Mouse (Mus musculus) heart, postnatal 36 days (tissue): Measurements from ENCODE around the gene Btaf1. TPM values are rescaled to one million over a fixed set of nuclear protein-coding genes. Genes with fewer than 3 reads are reported as not detected.
"Not testable (repeated sequence)": the region's sequence is repeated elsewhere in the genome, so short reads cannot be mapped to it uniquely, and the experiment has no call there.

Source experiments
- DNase-seq, 2 experiments: peaks; one replicate each; pipeline ENCODE4 v3.0.0; 2021 to 2022
- intact Hi-C: fragments of 180-260 bp; cut with DNase I; formaldehyde crosslinking; loops from one replicate; pipeline ENCODE4 v1.15.1; 2025
- total RNA-seq, 2 experiments: library from RNA; stranded (reverse); gene quantifications; 2 replicates each; pipeline ENCODE4 v1.2.3; 2021

The Btaf1 gene
- total RNA-seq, 2 experiments from 2014 or later: 10.3 to 10.9 TPM

DNA sequence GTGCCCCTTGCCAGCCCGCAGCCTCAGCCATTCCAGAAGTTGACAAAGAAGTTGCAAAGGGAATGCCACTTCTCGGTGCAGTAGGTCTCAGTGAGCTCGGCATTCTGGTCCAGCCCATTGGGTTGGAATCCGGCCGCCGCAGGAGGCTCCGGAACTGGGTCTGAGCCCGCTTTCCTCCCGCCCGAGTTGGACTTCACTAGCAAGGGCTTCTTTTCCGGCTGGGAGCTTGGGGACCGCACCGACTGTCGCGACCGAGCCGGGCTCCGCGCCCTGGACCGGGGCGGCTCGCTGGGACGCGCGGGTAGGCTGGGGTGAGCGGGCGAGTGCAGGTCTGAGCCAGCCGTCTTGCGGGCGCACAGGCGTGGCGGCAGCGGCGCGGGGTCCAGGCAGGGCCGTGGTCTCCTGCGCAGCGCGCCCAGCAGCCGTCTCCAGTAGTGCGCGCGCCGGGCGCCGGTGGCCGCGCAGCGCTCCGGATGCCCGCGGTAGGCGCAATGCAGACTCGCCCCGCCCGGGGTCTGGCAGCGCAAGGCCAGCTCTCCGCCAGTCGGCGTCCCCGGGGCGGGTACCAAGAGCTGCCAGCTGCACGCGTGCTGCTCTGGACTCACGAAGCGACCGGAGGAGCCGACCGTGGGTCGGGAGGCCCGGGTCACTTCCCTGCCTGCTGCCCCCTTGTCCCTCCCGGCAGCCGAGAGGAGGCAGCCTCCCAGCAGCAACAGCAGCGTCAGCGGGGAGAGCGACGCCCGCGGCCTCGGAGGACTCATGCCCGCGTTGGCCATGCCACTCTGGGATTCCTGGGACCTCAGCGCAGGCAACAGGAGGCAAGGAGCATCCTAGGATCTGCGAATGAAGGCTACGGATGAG lies 7.2 kb upstream of the Btaf1 start:
- peak; percentile 76 to 82 for DNase-seq

DNA sequence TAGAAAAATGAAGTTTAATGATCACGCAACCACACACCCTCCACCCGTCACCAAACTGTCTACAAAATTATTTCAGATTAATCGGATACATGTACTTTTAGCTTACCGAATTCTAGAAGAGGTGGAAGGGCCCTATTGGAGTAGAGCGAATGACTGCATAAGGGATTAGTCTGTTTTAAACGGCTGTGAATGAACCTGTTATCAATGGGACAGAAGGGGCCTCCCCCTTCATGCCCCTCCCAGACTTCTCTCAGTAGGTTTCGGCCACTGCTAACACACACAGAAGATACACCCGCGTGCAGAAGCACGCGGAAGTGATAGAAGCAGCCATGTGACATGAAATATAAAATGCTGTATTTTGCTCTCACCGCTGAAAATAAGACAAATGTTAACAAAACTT lies 6.4 kb upstream of the Btaf1 start, which contains the start of gene Fgfbp3:
TSS of gene Fgfbp3 (minus strand) at position 150 of the 400 bp plus-strand sequence.
- DNase-seq: no peak
- intact Hi-C loops: loop anchor here (5.0 kb wide), 2 partner anchors 87 to 312 kb away; partner anchors contain the start of gene Tnks2

More for the DNA sequence above, 7.2 kb upstream of the Btaf1 start:
- intact Hi-C loops: loop anchor here (5.0 kb wide), 2 partner anchors 86 to 311 kb away; partner anchors contain the start of gene Tnks2

DNA sequence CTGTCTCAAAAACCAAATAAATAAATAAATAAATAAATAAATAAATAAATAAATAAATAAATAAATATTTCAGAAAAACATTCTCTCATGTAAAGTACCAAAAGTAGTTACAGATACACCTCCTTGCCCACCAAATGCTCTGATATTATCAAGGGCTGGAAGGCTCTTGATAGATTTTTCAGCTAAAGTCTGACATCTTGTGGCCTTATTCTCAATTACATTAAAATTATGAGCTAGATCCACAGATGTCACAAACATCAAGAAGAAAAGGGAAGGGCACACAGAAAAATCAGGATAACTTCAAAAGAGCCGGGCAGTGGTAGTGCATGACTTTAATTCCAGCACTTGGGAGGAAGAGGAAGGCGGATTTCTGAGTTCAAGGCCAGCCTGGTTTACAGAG lies 3.9 kb upstream of the Btaf1 start:
- intact Hi-C loops: loop anchor here (1.0 to 10.0 kb wide), 3 partner anchors 35 to 447 kb away; no protein-coding TSS in a partner anchor
- no peak for DNase-seq

DNA sequence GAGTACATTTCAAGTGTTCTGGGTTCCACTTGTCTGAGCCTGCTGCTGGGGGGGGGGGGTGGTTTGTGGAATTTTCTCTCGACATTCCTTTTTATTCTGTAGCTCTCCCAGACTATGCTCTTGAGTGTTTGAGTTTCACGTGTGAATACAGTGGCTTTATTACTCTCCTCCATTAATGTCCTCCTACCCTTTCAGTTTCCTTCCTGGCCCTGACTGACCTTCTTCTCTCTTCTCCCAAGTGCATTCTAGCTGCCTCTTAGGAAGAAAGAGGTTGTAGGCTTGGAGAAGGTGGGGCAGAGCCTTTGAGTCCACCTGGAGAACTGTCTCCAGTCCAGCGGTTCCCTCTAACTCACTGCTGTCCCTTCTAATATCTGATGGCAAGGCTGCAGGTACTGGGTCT lies 2.9 kb upstream of the Btaf1 start:
- intact Hi-C loops: loop anchor here (1.0 to 10.0 kb wide), 3 partner anchors 36 to 448 kb away; no protein-coding TSS in a partner anchor

DNA sequence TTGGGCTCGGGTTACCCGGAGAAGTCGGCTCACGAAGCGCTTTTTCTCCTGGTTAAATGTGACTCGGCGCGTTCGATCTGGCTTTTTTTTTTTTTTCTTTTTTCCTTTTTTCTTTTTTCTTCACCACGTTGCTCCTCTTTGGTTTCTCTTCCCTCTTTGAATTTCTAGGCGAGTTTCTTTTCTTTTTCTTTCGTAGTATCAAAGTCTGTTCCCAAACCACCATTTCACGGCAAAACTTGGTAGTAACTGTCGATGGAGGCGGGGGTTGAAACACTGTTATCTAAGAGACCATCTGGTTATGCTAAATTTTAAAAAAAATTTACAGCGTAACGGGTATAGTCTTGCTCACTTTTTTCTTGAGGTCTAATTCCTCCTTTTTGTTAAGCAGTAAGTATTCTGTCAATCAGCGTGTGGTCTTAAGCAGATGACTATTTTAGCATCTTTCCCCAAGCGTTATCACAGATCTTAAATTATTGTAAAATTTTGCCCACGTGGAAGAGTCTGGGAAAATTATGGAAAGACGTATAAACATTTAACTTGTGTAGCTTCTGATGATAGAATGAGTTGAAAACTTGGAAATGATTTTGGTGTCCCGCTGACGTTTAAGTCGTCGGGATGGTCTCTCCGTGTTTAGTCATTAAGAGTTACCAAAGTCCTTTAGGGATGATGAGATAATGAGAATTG lies 816 bp downstream of the Btaf1 start:
- intact Hi-C loops: loop anchor here (5.0 to 10.0 kb wide), 3 partner anchors 189 to 452 kb away; partner anchors contain the start of genes Cpeb3, March5 and Ppp1r3c

More for the DNA sequence above, 2.9 kb upstream of the Btaf1 start:
- no peak for DNase-seq

DNA sequence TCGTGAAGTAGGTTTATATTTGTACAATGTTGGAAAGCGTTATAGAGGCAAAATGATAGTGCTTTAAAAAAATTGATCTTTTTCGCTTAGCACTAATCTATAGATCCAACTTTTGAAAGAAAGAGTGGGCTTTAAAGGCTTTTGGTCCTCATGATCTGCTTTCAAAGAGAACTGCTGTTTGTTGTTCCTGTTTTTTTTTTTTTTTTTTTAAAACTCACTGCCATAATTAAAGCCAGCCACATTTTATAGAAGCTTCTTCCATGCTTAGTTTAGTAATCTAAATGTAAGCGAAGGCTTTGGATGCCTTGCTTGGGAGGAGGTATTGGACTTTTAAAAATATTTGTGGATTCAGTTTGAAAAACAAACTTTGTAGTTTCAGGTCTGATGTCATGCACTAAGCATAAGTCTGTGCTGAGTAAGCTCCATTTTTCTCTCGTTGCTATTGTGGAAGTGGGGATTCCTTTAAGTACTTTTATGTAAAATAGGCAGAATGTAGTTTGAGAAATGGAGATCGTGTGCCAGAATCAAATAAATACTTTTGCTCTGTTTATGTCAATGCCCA lies 2.0 kb downstream of the Btaf1 start:
- no peak for DNase-seq
- intact Hi-C loops: loop anchor here (5.0 to 10.0 kb wide), 3 partner anchors 191 to 453 kb away; partner anchors contain the start of genes Cpeb3, March5 and Ppp1r3c

More for the DNA sequence above, 816 bp downstream of the Btaf1 start:
- DNase-seq: no peak

- DNase-seq: no peak
- intact Hi-C loops: loop anchor here (5.0 to 10.0 kb wide), 3 partner anchors 193 to 455 kb away; partner anchors contain the start of genes Cpeb3, March5 and Ppp1r3c
Observed at GRCm38 (mm10) chr19:36929816-36930215, 3.9 kb downstream of the Btaf1 start.

- DNase-seq: no peak
- intact Hi-C loops: no loop called here
Observed at GRCm38 (mm10) chr19:36932097-36932496, 6.2 kb downstream of the Btaf1 start.

GRCm38 (mm10) chr19:36932613-36933012 lies 6.7 kb downstream of the Btaf1 start:
- intact Hi-C loops: no loop called here
- DNase-seq: no peak

GRCm38 (mm10) chr19:36936285-36936684 lies 10.4 kb downstream of the Btaf1 start:
- intact Hi-C loops: no loop called here
- DNase-seq: no peak

GRCm38 (mm10) chr19:36938008-36938407 lies 12.1 kb downstream of the Btaf1 start:
- no peak for DNase-seq
- intact Hi-C loops: no loop called here

DNA sequence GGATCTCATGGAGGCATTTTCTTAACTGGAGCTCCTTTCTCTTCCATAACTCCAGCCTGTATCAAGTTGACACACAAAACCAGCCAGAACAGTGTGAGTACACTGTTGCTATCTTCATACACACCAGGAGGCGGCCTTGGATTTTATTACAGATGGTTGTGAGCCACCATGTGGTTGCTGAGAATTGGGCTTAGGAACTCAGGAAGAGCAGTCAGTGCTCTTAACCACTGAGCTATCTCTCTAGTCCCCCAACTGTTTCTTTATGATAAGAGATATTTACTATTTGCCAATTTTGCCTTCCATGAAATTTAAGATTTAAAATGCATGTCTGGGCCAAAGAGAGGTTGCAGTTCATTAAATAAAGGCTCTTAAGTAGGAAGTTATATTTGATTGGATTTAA lies 14.2 kb downstream of the Btaf1 start:
- intact Hi-C loops: no loop called here
- DNase-seq: no peak

DNA sequence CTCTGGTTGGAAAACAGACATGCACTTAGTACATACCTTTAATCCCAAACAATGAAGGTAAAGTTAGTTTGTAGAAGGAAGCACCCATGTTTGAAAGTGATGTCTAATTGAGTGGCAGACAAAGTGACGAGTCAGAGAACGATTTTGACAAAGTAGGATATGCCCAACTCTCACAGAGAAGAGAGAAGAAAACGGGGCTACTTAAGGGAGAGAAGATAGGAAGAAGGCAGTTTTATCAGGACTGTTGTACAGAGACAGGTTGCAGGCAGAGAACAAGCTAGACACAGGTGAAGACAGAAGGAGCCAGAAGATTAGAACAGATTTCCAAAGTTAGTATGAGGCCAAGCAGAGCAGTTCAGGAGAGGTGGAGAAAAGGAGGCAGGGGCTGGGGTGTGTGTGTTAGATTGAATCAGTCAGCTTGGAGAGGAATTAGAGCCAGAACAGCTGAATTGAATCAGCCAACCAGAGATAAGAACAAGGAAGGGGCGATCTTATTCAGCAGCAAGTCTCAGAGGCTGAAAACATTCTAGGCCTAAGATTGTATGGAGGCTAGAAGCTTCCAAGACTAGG lies 27.8 kb downstream of the Btaf1 start:
- intact Hi-C loops: no loop called here
- DNase-seq: no peak

GRCm38 (mm10) chr19:36958331-36958730 lies 32.5 kb downstream of the Btaf1 start:
- intact Hi-C loops: no loop called here
- no peak for DNase-seq

GRCm38 (mm10) chr19:36961320-36961719 lies 35.4 kb downstream of the Btaf1 start:
- intact Hi-C loops: no loop called here
- no peak for DNase-seq

GRCm38 (mm10) chr19:36962544-36963260 lies 36.8 kb downstream of the Btaf1 start:
- intact Hi-C loops, DNase-seq: not testable (repeated sequence)

DNA sequence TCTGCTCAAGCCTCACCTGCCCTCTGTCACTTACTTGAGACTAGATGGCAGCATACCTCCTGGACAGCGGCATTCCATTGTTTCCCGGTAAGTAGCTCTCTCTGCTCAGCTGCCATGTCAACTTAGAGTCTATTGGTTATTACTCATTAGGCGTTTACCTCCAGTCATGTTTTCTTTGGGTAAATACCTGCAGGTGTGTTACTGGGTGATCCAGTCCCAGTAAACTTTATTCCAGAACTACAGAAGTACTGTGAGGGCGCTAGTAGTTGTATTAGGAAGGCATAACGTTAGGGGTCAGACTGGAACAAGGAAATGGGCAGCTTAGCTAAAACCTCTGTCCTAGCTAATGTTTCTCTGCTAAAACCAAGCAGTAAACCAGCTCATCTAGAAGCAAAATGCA lies 78.7 kb downstream of the Btaf1 start:
- intact Hi-C loops: no loop called here

GRCm38 (mm10) chr19:37009878-37010281 lies 84.0 kb downstream of the Btaf1 start:
- no peak for DNase-seq
- intact Hi-C loops: no loop called here

More for the DNA sequence above, 78.7 kb downstream of the Btaf1 start:
- no peak for DNase-seq

GRCm38 (mm10) chr19:37013461-37013860 lies 87.6 kb downstream of the Btaf1 start:
- intact Hi-C loops: no loop called here
- no peak for DNase-seq
